ENCODE assay signal across 13 mouse cellular contexts in genomic region chr6:32480741-32481140, GRCm38 (mm10).
DNase-seq lines count a peak whose midpoint lies in the region; ATAC-seq lines count a peak whose summit lies in the region.
"Had no signal": no experiment of that assay in that cellular context is flagged by ENCODE, and none has a peak within 500 bp of the region (broad histone marks: within the 10 kb centered on the region; RNA-seq: fewer than 3 reads in every experiment).

No protein-coding gene starts in this region.

- WGBS in liver, embryonic 12.5 days (ENCODE audit: insufficient replicate concordance): 81% methylated on average over 1 of the region's 1 CpGs
- 68% methylated on average over 1 of the region's 1 CpGs for WGBS in heart, embryonic 15.5 days

- H3K9ac ChIP-seq in liver, embryonic 12.5 days: no peak overlapping the region
- H3K9ac ChIP-seq in heart, embryonic 15.5 days: no peak overlapping the region
- H3K9ac ChIP-seq: embryonic facial prominence, embryonic 15.5 days; midbrain, embryonic 12.5 days had no signal

- H3K9me3 ChIP-seq in liver, embryonic 12.5 days (replicated peaks): no peaks in the 10 kb centered on the region
- H3K9me3 ChIP-seq in heart, embryonic 15.5 days (replicated peaks): no peaks in the 10 kb centered on the region
- H3K9me3 ChIP-seq: embryonic facial prominence, embryonic 15.5 days; midbrain, embryonic 12.5 days had no signal

- H3K36me3 ChIP-seq in liver, embryonic 12.5 days: no peaks in the 10 kb centered on the region
- no peaks in the 10 kb centered on the region for H3K36me3 ChIP-seq in heart, embryonic 15.5 days
- H3K36me3 ChIP-seq: embryonic facial prominence, embryonic 15.5 days; midbrain, embryonic 12.5 days had no signal

- no peaks in the 10 kb centered on the region for H3K27me3 ChIP-seq in liver, embryonic 12.5 days (replicated peaks)
- no peaks in the 10 kb centered on the region for H3K27me3 ChIP-seq in heart, embryonic 15.5 days
- H3K27me3 ChIP-seq: embryonic facial prominence, embryonic 15.5 days; midbrain, embryonic 12.5 days had no signal

- no peak overlapping the region for H3K4me2 ChIP-seq in liver, embryonic 12.5 days
- no peak overlapping the region for H3K4me2 ChIP-seq in heart, embryonic 15.5 days
- H3K4me2 ChIP-seq: embryonic facial prominence, embryonic 15.5 days; midbrain, embryonic 12.5 days had no signal

- DNase-seq in liver: no peak
- DNase-seq in kidney, adult 18-20 months: peak; percentile 20
- peak; percentile 42 to 43 for DNase-seq in kidney, postnatal 36 days
- no peak for DNase-seq in layer of hippocampus, adult 9-10 months (ENCODE audit: low spot score)
- no peak for DNase-seq in right cerebral cortex, postnatal 25 days
- DNase-seq: cerebellum, adult 18-20 months; gastrocnemius, postnatal 10 days; right cerebral cortex, postnatal 4 days had no signal

- H3K4me1 ChIP-seq in liver, embryonic 12.5 days: peaks cover 42% of the 10 kb centered on the region
- peaks cover 79% of the 10 kb centered on the region for H3K4me1 ChIP-seq in heart, embryonic 15.5 days (replicated peaks)

- ATAC-seq in liver, embryonic 12.5 days: no peak
- ATAC-seq in heart, embryonic 15.5 days (replicated peaks; ENCODE audit: insufficient number of reproducible peaks, insufficient read depth, low FRiP score, low read depth): no peak
- ATAC-seq: forebrain, embryonic 14.5 days had no signal

- H3K27ac ChIP-seq in liver, embryonic 12.5 days: peak overlapping the region; percentile 10; the same call in 1 of the 2 replicates
- peak overlapping the region; percentile 93 for H3K27ac ChIP-seq in heart, embryonic 15.5 days
- H3K27ac ChIP-seq: embryonic facial prominence, embryonic 15.5 days; midbrain, embryonic 12.5 days had no signal

- H3K4me3 ChIP-seq in liver, embryonic 12.5 days: no peak overlapping the region
- H3K4me3 ChIP-seq in heart, embryonic 15.5 days: no peak overlapping the region
- H3K4me3 ChIP-seq: embryonic facial prominence, embryonic 15.5 days; midbrain, embryonic 12.5 days had no signal

Comparison
In these comparisons a context has a peak if more than half of its experiments do, and no peak if none do; other contexts are left out.
1. DNase-seq: peak in kidney, adult 18-20 months (single experiment) and kidney, postnatal 36 days (2 of 2); none in liver (single experiment), layer of hippocampus, adult 9-10 months (single experiment) and right cerebral cortex, postnatal 25 days (single experiment).